Mouse (Mus musculus) layer of hippocampus, adult 9-11 months (tissue): ENCODE results near the gene Tbxas1.

Source experiments
- DNase-seq: peaks from one replicate; pipeline ENCODE4 v3.0.0; 2022

Gene Tbxas1

GRCm38 (mm10) chr6:38875258-38876070 is at the start of gene Tbxas1:
Tbxas1 (plus strand) TSS chr6:38875404.
- DNase-seq = peak; percentile 30

DNA sequence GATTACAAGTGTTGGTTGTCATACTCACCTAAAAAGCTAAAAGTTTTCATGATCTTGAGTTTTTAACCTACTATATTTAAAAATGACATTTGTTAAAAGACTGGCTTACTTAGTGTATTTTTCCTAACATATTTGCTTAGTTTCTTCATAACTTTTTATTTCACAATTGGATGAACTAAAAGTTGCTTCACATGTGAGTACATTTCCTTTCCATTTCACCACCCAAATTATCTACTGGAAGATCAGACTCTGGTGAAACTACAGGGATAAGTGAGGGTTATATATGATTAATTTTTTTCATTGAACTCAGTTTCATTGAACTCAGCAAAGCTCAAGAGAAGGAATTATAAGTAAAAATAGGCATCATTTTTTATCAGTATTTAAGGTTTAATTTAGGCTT is 49.3 kb upstream of the Tbxas1 start:
- no peak for DNase-seq

GRCm38 (mm10) chr6:38826857-38827256 is 48.3 kb upstream of the Tbxas1 start:
- DNase-seq = no peak

DNA sequence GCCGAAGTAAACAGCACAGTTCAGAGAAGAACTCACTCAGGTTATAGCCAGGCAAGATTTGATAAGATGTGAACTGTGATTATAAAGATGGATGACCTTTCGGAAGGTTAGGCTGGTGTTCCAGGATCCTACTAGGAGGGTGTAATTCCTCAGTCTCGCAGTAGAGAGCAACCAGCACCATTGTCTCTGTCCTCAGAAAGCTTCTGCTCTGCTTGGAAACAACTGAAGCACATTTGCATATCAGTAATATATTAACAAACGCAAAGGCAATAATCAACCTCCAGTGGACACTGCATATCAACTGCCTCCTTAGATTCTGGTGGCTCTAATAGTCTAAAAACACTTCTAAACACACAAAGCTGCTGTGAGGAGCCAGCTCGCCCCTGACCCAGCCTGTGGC is 47.8 kb upstream of the Tbxas1 start:
- no peak for DNase-seq

- DNase-seq = no peak
Observed at GRCm38 (mm10) chr6:38828211-38828610, 47.0 kb upstream of the Tbxas1 start.

DNA sequence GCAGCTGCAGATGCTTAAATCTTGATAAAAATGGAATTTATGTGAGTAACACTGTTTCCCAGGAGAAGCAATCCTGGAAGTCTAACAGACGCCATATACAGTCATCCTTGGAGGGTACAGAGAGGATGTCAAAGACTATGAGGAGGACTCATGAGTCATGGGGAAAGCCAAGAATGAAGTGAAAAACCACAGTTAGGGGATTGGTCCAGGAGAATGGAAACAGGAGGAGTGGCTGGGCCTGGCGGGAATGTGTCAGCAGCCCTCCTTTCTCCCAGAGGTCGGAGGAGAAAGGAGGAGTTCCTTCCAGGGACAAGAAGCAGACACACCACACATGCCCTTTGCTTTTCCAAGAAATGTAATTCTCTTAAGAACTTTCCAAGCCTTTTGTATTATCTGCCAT is 45.8 kb upstream of the Tbxas1 start:
- DNase-seq = no peak

- no peak for DNase-seq
Observed at GRCm38 (mm10) chr6:38833721-38834120, 41.5 kb upstream of the Tbxas1 start.

DNA sequence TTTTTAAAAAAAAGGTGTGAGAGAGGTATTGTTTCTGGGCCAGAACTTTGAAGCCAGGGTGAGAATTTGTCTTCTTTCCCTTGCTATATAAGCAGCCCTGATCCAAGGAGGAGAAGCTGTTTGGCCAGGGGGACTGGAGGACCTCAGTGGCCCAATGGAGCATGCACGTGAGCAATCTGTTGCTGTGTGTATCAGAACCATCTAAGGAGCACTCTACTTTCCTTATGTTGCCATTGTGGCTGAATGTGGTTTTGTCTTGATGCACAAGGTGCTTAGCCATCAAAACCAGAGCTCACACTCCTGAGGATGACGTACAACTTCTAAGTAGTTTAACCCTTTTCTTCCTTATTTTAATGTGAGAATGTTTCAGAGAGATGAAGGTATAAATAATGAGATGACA is 40.5 kb upstream of the Tbxas1 start:
- DNase-seq = no peak

DNA sequence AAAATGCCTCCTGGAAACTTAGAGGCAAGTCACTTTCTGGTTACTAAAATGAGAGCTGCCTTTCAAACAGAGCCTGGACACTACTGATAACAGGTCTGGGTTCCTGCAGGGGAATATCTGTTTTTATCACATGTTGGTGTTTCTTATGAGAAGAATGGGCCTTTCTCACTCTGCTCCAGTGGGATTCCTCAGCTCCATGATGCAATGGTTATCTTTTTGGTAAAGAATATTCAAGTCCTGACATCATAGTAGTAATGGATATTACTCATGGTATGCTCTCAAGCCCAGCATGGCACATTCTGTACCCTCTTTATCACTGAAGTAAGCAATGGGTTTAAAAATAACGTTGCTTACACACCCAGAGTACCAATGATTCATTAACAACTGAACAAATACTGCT is 40.0 kb upstream of the Tbxas1 start:
- DNase-seq = no peak

- no peak for DNase-seq
Observed at GRCm38 (mm10) chr6:38838061-38838460, 37.1 kb upstream of the Tbxas1 start.

DNA sequence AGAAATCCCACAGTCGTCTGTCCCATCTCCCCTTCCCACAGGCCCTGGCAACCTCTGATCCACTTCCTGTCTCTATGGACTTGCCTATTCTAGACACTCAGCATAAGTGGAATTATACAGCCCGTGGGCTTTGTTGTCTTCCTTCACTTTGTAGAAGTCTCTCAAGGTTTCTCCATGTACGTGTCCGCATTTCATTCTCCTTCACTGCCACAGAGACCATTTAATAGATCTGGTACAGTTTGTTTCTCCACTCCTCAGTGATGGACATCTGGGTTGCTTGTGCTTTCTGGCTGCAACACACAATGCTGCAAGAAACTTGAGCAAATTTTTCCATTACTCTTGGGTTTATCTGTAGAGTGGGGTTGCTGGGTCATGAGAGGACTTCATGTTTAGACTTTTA is 35.3 kb upstream of the Tbxas1 start:
- no peak for DNase-seq

- DNase-seq = peak; percentile 80
Observed at GRCm38 (mm10) chr6:38840380-38840779, 34.8 kb upstream of the Tbxas1 start.

DNA sequence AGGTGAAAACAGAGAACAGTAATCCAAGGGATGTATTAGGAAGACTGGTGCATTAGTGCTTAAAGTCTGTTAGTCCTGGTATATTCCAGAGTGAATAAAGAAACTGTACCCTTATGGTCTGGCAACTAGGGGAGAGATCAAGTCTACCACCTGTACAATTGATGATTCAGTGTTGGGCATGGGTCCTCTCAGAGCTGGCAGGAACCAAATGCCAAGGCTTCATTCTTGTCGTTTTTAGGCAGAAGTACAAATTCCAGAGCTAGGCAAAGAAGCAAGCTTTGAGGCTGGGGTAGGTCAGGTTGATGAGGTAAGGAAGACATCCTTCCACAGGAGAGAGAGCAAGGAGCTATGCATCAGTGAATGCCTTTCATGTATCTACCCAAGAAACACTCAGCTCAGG is 34.4 kb upstream of the Tbxas1 start:
- DNase-seq = no peak

GRCm38 (mm10) chr6:38841551-38841950 is 33.7 kb upstream of the Tbxas1 start:
- no peak for DNase-seq

DNA sequence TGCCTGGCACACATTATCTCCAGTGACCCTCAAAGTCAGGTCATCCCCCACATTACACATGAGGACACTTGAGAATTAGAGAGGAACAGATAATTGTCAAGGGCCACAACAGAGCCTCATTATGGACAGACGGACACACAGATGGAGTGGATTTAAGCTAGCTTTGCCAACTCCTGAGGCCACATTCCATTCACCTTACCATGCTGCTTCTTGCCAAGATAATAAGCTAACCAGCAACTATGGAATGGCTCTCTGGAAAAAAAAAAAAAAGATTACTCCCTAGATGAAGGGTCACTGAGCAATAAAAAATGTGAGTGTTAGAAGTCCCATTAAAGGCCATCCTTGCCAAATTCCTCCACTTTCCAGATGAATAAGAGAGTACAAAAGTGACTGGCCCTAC is 30.1 kb upstream of the Tbxas1 start:
- DNase-seq = no peak

GRCm38 (mm10) chr6:38845876-38846275 is 29.3 kb upstream of the Tbxas1 start:
- DNase-seq = no peak

DNA sequence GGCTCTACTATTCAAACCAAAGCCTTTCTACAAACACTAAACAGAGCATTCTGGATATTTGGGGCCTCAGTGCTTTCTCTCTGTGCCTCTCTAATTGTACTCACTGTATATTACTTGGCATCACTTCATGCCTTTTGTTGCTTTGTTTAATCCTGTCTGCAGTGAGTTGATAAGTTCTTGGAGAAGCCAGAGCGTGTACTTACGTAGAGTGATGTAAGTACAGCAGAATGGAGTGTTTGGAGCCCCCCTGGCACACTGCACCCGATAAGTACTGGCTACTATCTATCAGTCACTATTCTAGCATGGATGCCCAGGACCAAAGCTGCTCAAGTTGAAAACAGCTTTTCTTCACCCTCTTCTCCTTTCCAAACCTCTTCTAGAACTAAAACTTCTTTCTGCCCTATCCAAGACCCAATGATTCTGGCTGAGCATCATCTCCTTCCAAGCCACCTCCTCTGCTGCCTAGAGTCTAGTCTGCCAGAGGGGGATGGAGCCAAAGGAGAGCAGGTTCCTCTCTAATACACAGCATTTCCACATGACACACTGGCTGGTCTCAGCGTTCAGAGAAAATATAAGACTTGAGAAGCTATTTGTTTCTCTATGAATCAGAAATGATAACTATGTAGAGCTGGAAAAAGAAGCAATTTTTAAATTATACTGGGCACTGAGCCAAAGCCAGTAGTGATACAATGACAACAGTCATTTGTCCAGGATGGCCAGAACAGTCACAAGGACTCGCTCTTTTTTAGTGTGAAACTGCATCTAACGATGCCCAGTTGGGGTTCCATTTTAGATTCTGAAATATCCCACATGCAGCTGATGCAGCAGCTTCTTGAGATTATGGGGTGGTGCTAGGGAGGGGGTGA is 28.6 kb upstream of the Tbxas1 start:
- no peak for DNase-seq

DNA sequence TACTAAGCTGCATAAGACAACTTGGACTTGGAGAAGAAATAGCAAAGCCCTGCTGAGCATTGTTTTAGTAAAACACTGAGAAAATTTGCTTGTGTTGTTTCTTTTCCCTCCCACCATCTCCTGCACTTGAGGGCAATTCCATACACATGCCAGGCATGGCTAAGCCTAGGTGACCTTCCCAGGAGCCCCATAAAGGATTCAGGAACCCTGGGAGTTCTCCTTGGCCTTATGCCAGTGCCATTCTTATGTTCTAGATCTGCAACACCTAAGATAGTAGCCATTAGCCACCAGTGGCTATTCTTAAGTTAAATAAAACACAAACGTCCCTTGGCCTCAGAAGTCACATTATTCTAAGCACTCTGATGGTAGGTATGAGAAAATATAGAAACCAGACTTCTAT is 27.8 kb upstream of the Tbxas1 start:
- DNase-seq = no peak

GRCm38 (mm10) chr6:38847958-38848910 is 27.0 kb upstream of the Tbxas1 start:
- no peak for DNase-seq

- no peak for DNase-seq
Observed at GRCm38 (mm10) chr6:38850715-38851259, 24.4 kb upstream of the Tbxas1 start.

DNA sequence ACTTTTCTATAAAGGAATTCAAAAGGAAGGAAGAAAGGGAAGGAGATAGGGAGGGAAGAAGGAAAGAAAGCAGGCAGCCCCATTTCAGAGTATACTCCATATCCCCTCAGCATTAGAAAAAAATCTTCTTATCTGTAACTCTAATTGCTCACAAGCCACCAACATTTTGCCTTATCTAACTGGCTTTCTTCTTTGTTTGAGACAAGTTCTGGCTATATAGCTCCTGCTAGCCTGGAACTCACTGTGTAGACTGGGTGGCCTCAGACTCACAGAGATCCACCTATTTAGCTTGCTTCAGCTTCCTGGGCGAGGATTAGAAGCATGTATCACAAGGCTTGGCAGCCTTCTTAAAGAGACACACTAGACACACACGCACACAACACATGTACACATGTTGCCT is 23.5 kb upstream of the Tbxas1 start:
- no peak for DNase-seq

GRCm38 (mm10) chr6:38853561-38853992 is 21.6 kb upstream of the Tbxas1 start:
- DNase-seq = no peak

GRCm38 (mm10) chr6:38859819-38860218 is 15.4 kb upstream of the Tbxas1 start:
- DNase-seq = no peak
